Mouse (Mus musculus) embryonic facial prominence, embryonic 11.5 days (tissue): ENCODE results near the gene Nipbl. TPM values are rescaled to one million over a fixed set of nuclear protein-coding genes. Genes with fewer than 3 reads are reported as not detected.

ENCODE experiments used
- ATAC-seq: fragments of 200-750 bp; cut with Nextera tagmentation; replicated peaks from 2 replicates; pipeline ENCODE4 v1.8.0; 2017; ENCODE audit warnings: low read depth; ENCODE audit not compliant: insufficient number of reproducible peaks, low FRiP score, low TSS enrichment
- DNase-seq: peaks from one replicate; pipeline ENCODE4 v3.0.0-alpha.2; 2015; ENCODE audit warnings: low spot score
- H3K27ac ChIP-seq: fragments of 300-500 bp; sonication (generic); replicated peaks from 2 replicates; pipeline ENCODE4 v1.5.1; 2014; ENCODE audit warnings: mild to moderate bottlenecking, low read depth, low read length, control low read depth
- H3K27me3 ChIP-seq: fragments of 300-500 bp; sonication (generic); 2 replicates; pipeline ENCODE4 v1.6.1; 2014; ENCODE audit warnings: mild to moderate bottlenecking, low read length, moderate library complexity, mixed read lengths; ENCODE audit not compliant: control insufficient read depth, insufficient read depth
- H3K36me3 ChIP-seq: fragments of 300-500 bp; sonication (generic); replicated peaks from 2 replicates; pipeline ENCODE4 v1.6.1; 2014; ENCODE audit warnings: low read depth, mild to moderate bottlenecking, low read length, moderate library complexity, mixed read lengths; ENCODE audit not compliant: control insufficient read depth, insufficient read depth
- H3K4me1 ChIP-seq: fragments of 300-500 bp; sonication (generic); 2 replicates; pipeline ENCODE4 v1.6.1; 2014; ENCODE audit warnings: low read length, mixed read lengths; ENCODE audit not compliant: control insufficient read depth, insufficient read depth
- H3K4me2 ChIP-seq: fragments of 300-500 bp; sonication (generic); 2 replicates; pipeline ENCODE4 v1.6.1; 2014; ENCODE audit warnings: low read depth, mild to moderate bottlenecking, control low read depth, low read length, moderate library complexity
- H3K4me3 ChIP-seq: fragments of 300-500 bp; sonication (generic); 2 replicates; pipeline ENCODE4 v1.5.1; 2014; ENCODE audit warnings: low read depth, low read length, control low read depth
- H3K9ac ChIP-seq: fragments of 300-500 bp; sonication (generic); replicated peaks from 2 replicates; pipeline ENCODE4 v1.6.1; 2014; ENCODE audit warnings: mild to moderate bottlenecking, control low read depth, low read length
- H3K9me3 ChIP-seq: fragments of 300-500 bp; sonication (generic); replicated peaks from 2 replicates; pipeline ENCODE4 v1.6.1; 2016; ENCODE audit warnings: mild to moderate bottlenecking, low read length, inconsistent platforms, mixed read lengths; ENCODE audit not compliant: control insufficient read depth
- WGBS: fragments of 180-500 bp; shearing (Covaris S2); extraction: QIAGEN DNeasy Blood & Tissue Kit; methylation state at CpG from one replicate; pipeline ENCODE4 v1.1.7; 2014; 5-methylcytosine and 5-hydroxymethylcytosine counted together
- polyA plus RNA-seq: library from polyadenylated mRNA; unstranded; fragments of >200 nt; fragmentation: Nextera tagmentation; extraction: Ambion mirVana; gene quantifications from 2 replicates; pipeline ENCODE4 v1.2.1, GENCODE M21; 2014

Gene Nipbl
- polyA plus RNA-seq, 1 experiment from 2014 or later: 23.5 TPM

- WGBS: 88% methylated on average over 5 of the region's 5 CpGs
- H3K4me2 ChIP-seq: no peak overlapping the region
- H3K36me3 ChIP-seq: no peaks in the 10 kb centered on the region; the same call in none of the 2 replicates
- H3K27me3 ChIP-seq: no peaks in the 10 kb centered on the region
- no peak overlapping the region for H3K27ac ChIP-seq
- ATAC-seq (no peak), DNase-seq (no peak)
- no peak overlapping the region for H3K4me3 ChIP-seq
- H3K4me1 ChIP-seq: no peaks in the 10 kb centered on the region
- H3K9me3 ChIP-seq: no peaks in the 10 kb centered on the region
- no peak overlapping the region for H3K9ac ChIP-seq
Observed at GRCm38 (mm10) chr15:8321491-8321890, 122.8 kb downstream of the Nipbl start.

GRCm38 (mm10) chr15:8319191-8319590 is 125.1 kb downstream of the Nipbl start:
- Histone ChIP-seq H3K36me3 (no peaks in the 10 kb centered on the region; the same call in none of the 2 replicates), H3K27me3 (no peaks in the 10 kb centered on the region), H3K27ac (no peak overlapping the region), H3K4me3 (no peak overlapping the region), H3K4me1 (no peaks in the 10 kb centered on the region), H3K9ac (no peak overlapping the region), H3K9me3 (no peaks in the 10 kb centered on the region), H3K4me2 (no peak overlapping the region)
- ATAC-seq: no peak
- 93% methylated on average over 5 of the region's 5 CpGs for WGBS
- no peak for DNase-seq

GRCm38 (mm10) chr15:8317381-8317780 is 126.9 kb downstream of the Nipbl start:
- Histone ChIP-seq H3K27me3 (no peaks in the 10 kb centered on the region), H3K4me2 (no peak overlapping the region)
- WGBS: 78% methylated on average over 4 of the region's 4 CpGs

GRCm38 (mm10) chr15:8305474-8305873 is 138.8 kb downstream of the Nipbl start:
- Histone ChIP-seq H3K4me1 (no peaks in the 10 kb centered on the region), H3K4me2 (no peak overlapping the region), H3K36me3 (peaks cover 15% of the 10 kb centered on the region), H3K9ac (no peak overlapping the region), H3K27ac (no peak overlapping the region), H3K4me3 (no peak overlapping the region), H3K27me3 (no peaks in the 10 kb centered on the region), H3K9me3 (no peaks in the 10 kb centered on the region)
- ATAC-seq: no peak
- 97% methylated on average over 1 of the region's 1 CpGs for WGBS
- DNase-seq: no peak

More at GRCm38 (mm10) chr15:8317381-8317780, 126.9 kb downstream of the Nipbl start:
- no peak overlapping the region for H3K4me3 ChIP-seq
- H3K9me3 ChIP-seq: no peaks in the 10 kb centered on the region
- H3K27ac ChIP-seq: no peak overlapping the region
- DNase-seq (no peak), ATAC-seq (no peak)
- H3K36me3 ChIP-seq: no peaks in the 10 kb centered on the region; the same call in 1 of the 2 replicates
- H3K4me1 ChIP-seq: no peaks in the 10 kb centered on the region
- H3K9ac ChIP-seq: no peak overlapping the region

- 95% methylated on average over 10 of the region's 10 CpGs for WGBS
- no peak overlapping the region for H3K4me3 ChIP-seq
- peaks cover 13% of the 10 kb centered on the region for H3K36me3 ChIP-seq
Observed at GRCm38 (mm10) chr15:8302944-8303343, 141.3 kb downstream of the Nipbl start.

GRCm38 (mm10) chr15:8294150-8294549 is 150.1 kb downstream of the Nipbl start:
- Histone ChIP-seq H3K27ac (no peak overlapping the region), H3K27me3 (no peaks in the 10 kb centered on the region), H3K9me3 (no peaks in the 10 kb centered on the region), H3K9ac (no peak overlapping the region), H3K4me2 (no peak overlapping the region), H3K36me3 (no peaks in the 10 kb centered on the region; the same call in none of the 2 replicates), H3K4me3 (no peak overlapping the region), H3K4me1 (no peaks in the 10 kb centered on the region)
- 96% methylated on average over 6 of the region's 6 CpGs for WGBS
- no peak for DNase-seq
- no peak for ATAC-seq

More at GRCm38 (mm10) chr15:8302944-8303343, 141.3 kb downstream of the Nipbl start:
- no peak for ATAC-seq
- no peak for DNase-seq
- Histone ChIP-seq H3K4me1 (no peaks in the 10 kb centered on the region), H3K9me3 (no peaks in the 10 kb centered on the region), H3K27me3 (no peaks in the 10 kb centered on the region), H3K27ac (no peak overlapping the region), H3K4me2 (no peak overlapping the region), H3K9ac (no peak overlapping the region)

- Histone ChIP-seq H3K36me3 (no peaks in the 10 kb centered on the region; the same call in none of the 2 replicates), H3K9me3 (no peaks in the 10 kb centered on the region), H3K4me2 (no peak overlapping the region), H3K4me3 (no peak overlapping the region), H3K9ac (no peak overlapping the region), H3K27me3 (no peaks in the 10 kb centered on the region), H3K27ac (no peak overlapping the region), H3K4me1 (no peaks in the 10 kb centered on the region)
- no peak for ATAC-seq
- DNase-seq: no peak
- 93% methylated on average over 14 of the region's 14 CpGs for WGBS
Observed at GRCm38 (mm10) chr15:8291251-8291650, 153.0 kb downstream of the Nipbl start.

GRCm38 (mm10) chr15:8282155-8282554 is 162.1 kb downstream of the Nipbl start:
- Histone ChIP-seq H3K27ac (no peak overlapping the region), H3K4me2 (no peak overlapping the region), H3K27me3 (no peaks in the 10 kb centered on the region), H3K4me3 (no peak overlapping the region), H3K9ac (no peak overlapping the region), H3K36me3 (no peaks in the 10 kb centered on the region), H3K4me1 (no peaks in the 10 kb centered on the region), H3K9me3 (no peaks in the 10 kb centered on the region)
- no peak for DNase-seq
- no peak for ATAC-seq
- WGBS: 95% methylated on average over 2 of the region's 2 CpGs
